Mouse (Mus musculus): ENCODE measurements around the gene Zc2hc1c.
"Not testable (repeated sequence)": the region's sequence is repeated elsewhere in the genome, so short reads cannot be mapped to it uniquely, and the experiment has no call there.

Zc2hc1c gene

DNA sequence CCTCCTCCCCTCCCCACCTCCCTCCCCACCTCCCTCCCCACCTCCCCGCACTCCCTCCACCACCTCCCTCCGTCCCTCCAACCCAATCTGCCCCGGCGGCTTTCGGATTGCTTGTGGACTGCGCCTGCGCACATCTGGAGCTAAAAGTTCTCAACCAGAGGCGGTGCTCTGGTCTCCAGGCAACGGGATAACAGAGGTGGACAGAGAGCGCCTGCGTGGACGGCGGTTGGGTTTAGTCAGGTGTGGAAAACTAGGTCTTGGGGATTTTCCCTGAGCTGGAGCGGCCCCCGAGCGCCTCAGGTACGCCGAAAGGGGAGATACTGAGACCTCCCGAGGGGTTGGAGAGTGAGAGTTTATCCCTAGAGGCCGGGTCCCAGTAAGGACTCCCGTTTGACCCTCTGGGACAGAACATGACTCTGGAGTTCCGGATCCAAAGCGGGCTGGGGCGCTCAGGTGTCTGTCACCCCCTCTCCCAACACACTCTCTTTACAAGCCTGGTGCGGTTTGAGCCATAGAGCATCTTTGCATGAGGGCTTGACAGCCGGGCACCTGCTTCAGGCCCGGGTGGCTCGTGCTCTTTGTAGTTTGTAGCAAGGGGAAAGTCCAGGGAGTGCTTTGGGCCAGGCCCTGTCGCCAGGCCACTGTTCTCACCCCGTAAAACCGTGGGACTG, at the start of gene Zc2hc1c:
TSS of gene Zc2hc1c (plus strand) at position 106 of the 671 bp plus-strand sequence.
- peak; percentile 29 for DNase-seq

DNA sequence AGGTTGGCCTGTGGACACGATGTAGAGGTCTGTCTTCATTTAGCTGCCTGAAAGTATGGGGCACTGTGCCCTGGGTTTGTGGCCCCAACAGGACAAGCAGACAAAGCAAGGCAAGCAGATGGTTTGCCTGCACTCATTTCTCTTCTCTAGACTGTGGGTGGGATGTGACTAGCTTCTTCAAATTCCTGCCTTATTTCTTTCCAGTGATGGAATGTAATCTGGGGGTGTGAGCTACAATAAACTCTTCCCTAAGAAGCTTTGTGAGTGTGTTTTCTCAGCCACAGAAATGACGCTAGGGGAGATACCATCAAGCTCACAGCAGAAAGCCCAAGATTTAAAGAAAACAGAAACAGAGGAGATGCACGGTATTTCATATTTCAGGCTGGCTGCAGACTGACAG, 36.3 kb upstream of the Zc2hc1c start:
- no peak for DNase-seq

DNA sequence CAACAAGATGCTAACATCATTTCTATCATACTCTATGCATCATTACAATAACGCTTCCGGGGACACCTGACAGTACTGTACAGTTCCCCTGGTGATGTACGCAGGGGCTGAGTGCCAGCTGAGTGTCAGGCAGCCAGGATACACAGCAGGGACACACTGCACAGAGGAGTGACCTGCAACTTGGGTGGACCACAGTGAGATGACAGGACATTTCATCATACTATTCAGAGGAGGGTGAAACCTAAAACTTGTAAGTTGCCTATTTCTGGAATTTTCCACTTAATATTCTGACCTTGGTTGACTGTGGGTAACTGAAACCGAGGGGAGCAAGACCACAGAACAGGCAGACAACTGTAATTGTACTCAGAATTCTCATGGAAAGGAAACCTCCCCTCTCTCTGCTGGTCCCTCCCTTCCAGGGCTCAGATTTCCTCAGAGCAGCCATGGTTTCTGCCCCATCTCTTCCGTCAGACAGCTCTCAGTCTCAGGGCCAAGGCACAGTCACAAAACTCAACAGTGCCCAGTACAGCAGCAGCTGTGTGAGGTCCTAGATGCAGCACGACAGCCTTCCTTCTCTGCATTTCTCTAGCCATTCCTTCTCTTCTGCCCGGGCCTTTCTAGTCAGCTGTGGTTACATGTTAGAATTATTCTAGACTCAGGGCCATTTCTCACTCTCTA, 32.2 kb upstream of the Zc2hc1c start:
- no peak for DNase-seq

GRCm38 (mm10) chr12:85257008-85257639, 31.3 kb upstream of the Zc2hc1c start:
- DNase-seq = peak; percentile 25

DNA sequence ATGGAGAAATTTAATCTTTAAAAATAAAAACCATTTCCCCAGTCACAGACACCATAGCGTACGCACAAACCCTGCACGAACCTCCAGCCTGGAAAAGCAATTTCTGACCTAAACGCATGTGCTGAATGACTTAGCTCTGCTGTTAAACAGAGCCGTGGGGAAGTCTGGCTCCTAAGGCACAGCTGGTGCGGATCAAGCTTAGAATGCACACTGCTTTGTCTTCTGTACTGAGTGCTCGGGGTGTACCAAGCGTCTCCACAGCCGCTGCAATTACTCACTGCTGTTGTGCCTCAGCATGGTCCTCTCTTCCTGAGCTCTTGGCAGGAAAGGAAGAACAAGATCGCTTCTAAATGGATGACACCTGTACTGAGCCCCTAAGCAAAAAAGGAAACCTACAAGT, 25.9 kb upstream of the Zc2hc1c start:
- DNase-seq = no peak

DNA sequence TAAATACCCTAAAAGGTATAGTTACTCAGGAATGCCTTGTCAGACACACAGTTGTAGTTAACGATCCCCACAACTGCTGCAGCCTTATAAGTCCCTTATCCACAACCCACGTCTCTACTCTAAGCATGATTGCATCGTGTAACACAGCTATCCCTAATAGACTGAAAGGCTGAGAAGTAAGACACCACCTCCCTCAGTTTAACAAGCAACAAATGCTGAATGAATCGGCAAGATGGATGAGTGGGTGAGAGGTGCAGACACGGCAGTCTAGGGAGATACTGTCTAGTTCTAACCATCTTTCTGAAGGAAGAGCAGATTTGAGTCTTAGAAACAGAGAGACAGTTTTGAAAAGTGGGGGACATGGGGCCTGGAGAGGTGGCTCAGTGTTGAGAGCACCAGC, 25.2 kb upstream of the Zc2hc1c start:
- no peak for DNase-seq

GRCm38 (mm10) chr12:85264531-85264930, 23.9 kb upstream of the Zc2hc1c start:
- no peak for DNase-seq

DNA sequence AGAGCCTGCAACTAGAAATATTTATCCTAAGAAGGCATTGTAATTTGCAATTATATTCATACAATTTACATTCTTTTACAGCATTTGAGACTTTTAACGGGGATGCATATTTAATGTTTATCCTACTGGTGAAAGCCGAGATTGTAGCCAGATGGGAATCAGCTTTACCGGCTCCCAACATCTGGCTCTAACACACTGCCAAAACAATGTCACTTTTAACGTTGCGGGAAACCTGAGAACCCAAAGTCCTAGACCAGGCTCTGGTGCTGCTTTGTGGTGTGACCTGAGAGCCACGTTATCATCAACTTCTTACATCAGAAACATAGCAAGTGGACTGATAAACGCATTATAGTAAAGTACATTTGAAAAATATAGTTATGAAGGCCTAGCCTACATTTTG, 23.5 kb upstream of the Zc2hc1c start:
- DNase-seq = no peak

DNA sequence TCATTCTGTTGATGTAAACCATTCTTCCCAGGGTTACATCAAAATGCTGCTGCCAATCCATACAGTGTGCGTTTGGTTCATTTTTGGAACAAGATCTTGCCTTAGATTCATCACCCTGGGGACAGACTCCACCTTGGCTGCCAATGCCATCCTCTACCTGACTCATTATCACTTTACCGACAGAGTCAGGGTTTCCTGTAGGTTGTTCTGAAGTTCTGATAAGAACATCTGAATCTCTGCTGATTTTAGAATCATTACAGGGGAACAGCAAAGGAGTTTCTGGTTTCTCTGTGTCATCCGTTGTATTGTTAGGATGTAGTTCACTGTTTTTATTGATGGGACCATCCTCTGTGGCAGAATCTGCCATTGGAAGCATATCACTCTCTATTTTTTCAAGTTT, 22.1 kb upstream of the Zc2hc1c start:
- no peak for DNase-seq

- no peak for DNase-seq
Measured at GRCm38 (mm10) chr12:85269821-85270220, 18.6 kb upstream of the Zc2hc1c start.

- DNase-seq = peak; percentile 85
Measured at GRCm38 (mm10) chr12:85270319-85270718, 18.1 kb upstream of the Zc2hc1c start, which contains the start of gene Mlh3. Gene Mlh3 (minus strand): TSS chr12:85270599.

GRCm38 (mm10) chr12:85271132-85271842, 17.1 kb upstream of the Zc2hc1c start:
- no peak for DNase-seq

- no peak for DNase-seq
Measured at GRCm38 (mm10) chr12:85271843-85272206, 16.6 kb upstream of the Zc2hc1c start.

GRCm38 (mm10) chr12:85273508-85273907, 14.9 kb upstream of the Zc2hc1c start:
- no peak for DNase-seq

DNA sequence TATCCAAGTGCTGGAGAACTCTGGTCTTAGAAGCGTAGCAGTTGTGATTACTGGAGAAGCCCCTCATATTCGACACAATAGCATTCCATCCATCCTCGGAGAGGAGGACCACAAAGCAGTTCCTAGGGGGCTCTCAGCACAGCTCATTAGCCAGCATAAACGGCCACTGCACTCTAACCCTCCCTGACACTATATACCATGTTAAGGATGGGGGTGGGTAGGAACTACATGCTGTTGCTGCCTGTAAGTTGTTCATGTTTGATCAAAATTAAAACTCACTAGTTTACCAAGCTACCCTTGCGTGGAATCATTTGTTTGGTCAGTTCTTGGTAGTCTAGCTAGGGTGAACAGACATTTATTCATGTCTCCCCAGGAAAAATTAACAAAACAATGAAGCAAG, 12.1 kb upstream of the Zc2hc1c start:
- DNase-seq = no peak

- DNase-seq = no peak
Measured at GRCm38 (mm10) chr12:85278919-85279318, 9.5 kb upstream of the Zc2hc1c start.

DNA sequence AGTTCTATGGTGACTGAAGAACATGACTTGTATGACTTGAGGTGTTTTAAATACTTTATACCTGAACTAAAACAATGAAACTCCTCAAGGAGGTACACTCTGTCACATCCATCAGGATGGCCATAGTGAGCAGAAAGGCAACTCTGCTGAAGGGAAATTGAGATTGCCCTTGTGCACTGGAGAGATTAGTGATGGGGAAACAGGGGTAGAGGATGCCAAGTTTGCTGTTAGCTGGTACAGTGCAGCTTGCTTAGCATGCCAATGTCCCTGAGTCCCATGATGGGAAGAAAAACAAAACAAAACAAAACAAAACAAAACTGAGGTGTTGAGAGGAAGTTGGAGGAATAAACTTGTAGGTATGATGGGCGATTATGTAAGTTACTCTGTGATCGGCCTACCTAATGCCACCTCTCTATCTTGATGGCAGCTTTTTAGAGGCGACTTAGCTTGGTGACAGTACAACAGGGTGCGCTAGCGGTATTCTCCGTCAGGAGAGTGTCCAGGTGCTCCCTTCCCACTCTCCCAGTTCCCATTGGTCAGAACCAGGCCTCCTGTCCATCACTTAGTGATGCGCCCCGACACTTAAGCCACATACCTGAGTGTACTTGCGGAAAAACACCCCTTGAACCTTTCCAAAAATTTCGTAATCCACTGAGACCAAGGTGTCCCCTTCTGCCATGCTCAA, 8.9 kb upstream of the Zc2hc1c start:
- no peak for DNase-seq

DNA sequence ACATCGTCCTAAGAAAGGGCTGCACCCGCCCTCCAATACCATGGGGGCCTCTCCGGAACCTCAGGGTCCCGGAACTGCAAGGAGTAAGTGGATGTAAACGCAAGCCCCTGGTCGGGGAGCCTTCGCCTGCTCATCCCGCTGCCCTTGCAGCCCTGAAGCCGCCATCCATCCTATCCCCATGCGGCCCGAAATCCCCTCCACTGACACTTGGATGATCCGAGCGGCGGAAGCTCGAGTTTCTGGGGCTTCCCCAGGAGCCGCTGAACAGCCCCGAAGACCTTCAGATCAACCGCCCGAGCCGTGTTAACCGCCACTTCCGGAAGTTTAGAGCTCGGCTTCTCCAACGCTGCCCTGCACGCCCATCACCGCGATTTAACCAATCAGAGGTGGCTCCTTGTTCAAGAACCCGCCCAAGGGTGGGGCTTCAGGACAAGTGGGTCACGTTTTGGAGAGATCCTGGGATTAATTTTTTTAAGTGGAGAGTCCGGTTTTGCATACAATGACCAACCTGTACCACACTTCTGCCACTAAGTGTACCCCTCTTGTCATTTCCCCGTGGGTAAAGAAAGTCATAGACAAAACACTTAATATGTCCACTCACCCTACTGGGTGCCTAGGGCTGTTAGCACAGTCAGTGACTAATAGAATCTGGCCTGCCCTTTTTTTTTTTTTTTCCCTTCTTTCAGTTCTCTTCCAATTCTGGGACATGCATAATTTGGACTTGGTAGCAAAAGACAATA, 8.1 kb upstream of the Zc2hc1c start:
- peak; percentile 99 for DNase-seq

DNA sequence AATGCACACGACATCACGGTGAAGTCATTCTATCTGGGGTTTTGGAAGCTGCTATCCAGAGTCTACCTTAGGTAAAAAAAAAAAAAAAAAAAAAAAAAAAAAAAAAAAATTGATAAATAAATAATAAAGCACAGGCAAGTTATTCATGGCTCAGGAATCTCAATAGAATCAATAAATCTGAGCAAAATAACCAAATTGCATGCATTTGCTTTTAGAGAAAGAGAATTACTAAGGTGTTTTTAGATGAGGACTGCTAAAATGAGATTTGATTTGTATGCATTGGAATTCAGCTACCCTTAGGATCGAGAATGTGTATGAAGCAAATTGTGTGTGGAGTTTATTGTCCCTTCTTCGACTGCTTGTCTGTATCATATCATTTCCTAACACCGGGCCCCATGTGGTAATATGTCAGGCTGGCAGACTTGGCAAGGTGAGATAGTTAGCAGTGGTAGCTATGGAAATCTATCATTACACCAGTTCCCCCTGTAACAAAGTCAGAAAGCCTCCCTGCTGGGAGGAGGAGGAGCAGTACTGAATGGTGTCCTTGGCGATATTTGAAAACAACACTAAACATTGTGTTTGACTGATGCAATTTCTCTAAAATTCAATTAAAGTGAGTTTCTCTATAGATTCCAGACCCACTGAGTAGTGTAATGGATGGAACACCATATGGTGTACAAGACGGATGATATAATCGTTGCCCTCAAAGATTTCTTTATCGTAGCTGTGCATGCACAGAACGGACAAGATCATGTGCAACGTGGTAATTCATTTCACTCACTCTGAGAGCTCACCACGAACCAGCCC, 7.3 kb upstream of the Zc2hc1c start:
- no peak for DNase-seq

- DNase-seq = not testable (repeated sequence)
Measured at GRCm38 (mm10) chr12:85281756-85282155, 6.6 kb upstream of the Zc2hc1c start.

GRCm38 (mm10) chr12:85284331-85284730, 4.1 kb upstream of the Zc2hc1c start:
- no peak for DNase-seq
